Mouse (Mus musculus) liver, embryonic 14.5 days (tissue): ENCODE results near the gene Galt.

Experiments
- CTCF ChIP-seq: IDR thresholded peaks from 2 replicates; pipeline ENCODE4 v1.5.1; 2016; ENCODE audit warnings: antibody characterized with exemption, low read depth, control low read depth
- EP300 ChIP-seq: IDR thresholded peaks from 2 replicates; pipeline ENCODE4 v1.6.1; 2016; ENCODE audit warnings: antibody characterized with exemption, low read depth

DNA sequence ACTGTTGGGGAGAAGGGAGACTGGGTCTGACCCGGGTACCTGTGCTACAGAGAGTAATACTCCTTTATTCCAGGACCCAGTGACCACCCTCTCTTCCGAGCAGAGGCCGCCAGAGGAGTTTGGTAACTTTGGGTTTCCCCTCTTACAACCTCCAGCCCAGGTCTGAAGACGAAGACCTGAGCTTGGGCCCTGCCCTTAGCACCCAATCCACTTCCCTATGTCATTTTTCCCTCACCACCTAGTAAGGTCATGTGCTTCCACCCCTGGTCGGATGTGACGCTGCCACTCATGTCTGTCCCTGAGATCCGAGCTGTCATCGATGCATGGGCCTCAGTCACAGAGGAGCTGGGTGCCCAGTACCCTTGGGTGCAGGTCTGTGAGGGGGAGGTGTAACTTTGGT, 1.4 kb downstream of the Galt start:
- TF ChIP-seq CTCF, result no peak
- no peak for TF ChIP-seq EP300
